Mouse (Mus musculus): ENCODE data around the gene Cables2. TPM values are rescaled to one million over a fixed set of nuclear protein-coding genes. Genes with fewer than 3 reads are reported as not detected.

The Cables2 gene
- polyA plus RNA-seq, 1 experiment, result 16.3 TPM

DNA sequence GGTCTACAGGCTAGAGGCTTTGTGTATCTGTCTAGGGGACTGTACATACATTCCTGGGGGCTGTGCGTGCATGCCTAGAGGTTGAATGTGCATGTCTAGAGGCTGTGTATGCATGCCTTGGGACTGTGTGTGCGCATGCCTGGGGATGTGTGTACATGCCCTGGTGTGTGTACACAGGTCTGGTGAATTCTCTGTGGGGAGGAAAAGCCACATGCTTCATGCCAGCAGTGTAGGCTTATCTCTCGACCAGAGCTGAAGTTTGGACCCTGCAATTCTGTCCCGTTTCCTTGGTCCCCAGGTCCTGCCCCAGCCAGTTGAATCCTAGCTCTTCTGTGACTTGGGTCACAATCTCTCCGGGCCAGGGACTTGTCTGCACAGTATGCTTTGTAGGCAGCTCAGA lies 18.3 kb upstream of the Cables2 start:
- H3K4me3 ChIP-seq (replicated peaks; ENCODE audit: control insufficient read depth, low read depth, low read length), result no peak overlapping the region
- H3K4me1 ChIP-seq (ENCODE audit: control insufficient read depth, insufficient read depth, low read length), result no peaks in the 10 kb centered on the region
- TF ChIP-seq CTCF (IDR thresholded peaks at IDR 0.05; ENCODE audit: control insufficient read depth, insufficient read depth, low read length) (no peak), POLR2A (IDR thresholded peaks at IDR 0.05; ENCODE audit: borderline replicate concordance, control insufficient read depth, low read depth, low read length) (no peak)
- WGBS, result 68% methylated on average over 5 of the region's 5 CpGs
- no peak overlapping the region for H3K27ac ChIP-seq (ENCODE audit: control insufficient read depth, insufficient read depth, low read depth, low read length, poor library complexity)

GRCm38 (mm10) chr2:180290503-180290902 lies 17.2 kb upstream of the Cables2 start:
- 28% methylated on average over 6 of the region's 6 CpGs for WGBS
- Histone ChIP-seq H3K27ac (ENCODE audit: control insufficient read depth, insufficient read depth, low read depth, low read length, poor library complexity) (no peak overlapping the region), H3K4me3 (replicated peaks; ENCODE audit: control insufficient read depth, low read depth, low read length) (no peak overlapping the region), H3K4me1 (ENCODE audit: control insufficient read depth, insufficient read depth, low read length) (no peaks in the 10 kb centered on the region)
- TF ChIP-seq POLR2A (IDR thresholded peaks at IDR 0.05; ENCODE audit: borderline replicate concordance, control insufficient read depth, low read depth, low read length) (no peak), CTCF (IDR thresholded peaks at IDR 0.05; ENCODE audit: control insufficient read depth, insufficient read depth, low read length) (no peak)

DNA sequence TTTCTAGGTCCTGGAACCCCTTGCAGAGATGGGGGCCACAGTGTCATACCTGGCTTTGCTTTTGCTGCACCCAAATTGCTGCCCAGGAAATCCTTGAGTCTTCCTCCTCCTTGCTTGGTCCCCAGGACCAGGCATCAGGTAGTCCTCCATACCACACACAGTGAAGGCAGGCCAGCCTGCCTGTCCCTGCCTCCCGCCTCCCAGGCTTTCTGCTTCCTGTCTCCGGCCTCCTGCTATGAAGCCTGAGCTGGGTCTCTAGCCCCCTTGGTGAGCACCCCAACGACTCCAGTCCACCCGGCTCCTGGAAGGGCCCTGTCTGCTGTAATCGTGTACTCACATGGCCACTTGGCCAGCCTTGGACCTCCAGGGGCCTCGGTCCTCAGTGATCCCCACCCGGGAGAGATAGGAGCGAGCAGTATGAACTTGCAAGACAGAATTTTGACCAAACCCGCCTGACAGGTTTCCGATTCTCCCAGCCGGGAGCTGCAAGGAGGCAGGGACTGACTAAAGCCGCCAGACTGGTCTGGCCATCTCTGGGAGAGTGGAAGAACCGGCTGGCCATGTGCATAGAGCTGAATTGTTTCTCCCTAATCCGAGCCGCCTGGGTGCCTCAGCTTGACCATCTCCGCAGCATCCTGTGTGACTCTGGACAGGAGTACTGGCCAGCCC lies 16.3 kb upstream of the Cables2 start, which contains the start of gene Rbbp8nl:
Gene Rbbp8nl (minus strand): TSS at position 440 of the 669 bp plus-strand sequence.
- H3K4me1 ChIP-seq (ENCODE audit: control insufficient read depth, insufficient read depth, low read length), result no peaks in the 10 kb centered on the region
- H3K4me3 ChIP-seq (replicated peaks; ENCODE audit: control insufficient read depth, low read depth, low read length), result no peak within 1 kb of the TSS
- TF ChIP-seq CTCF (IDR thresholded peaks at IDR 0.05; ENCODE audit: control insufficient read depth, insufficient read depth, low read length), result no peak
- TF ChIP-seq POLR2A (IDR thresholded peaks at IDR 0.05; ENCODE audit: borderline replicate concordance, control insufficient read depth, low read depth, low read length), result no peak
- H3K27ac ChIP-seq (ENCODE audit: control insufficient read depth, insufficient read depth, low read depth, low read length, poor library complexity), result no peak within 1 kb of the TSS
- 75% methylated on average over 16 of the region's 16 CpGs for WGBS

DNA sequence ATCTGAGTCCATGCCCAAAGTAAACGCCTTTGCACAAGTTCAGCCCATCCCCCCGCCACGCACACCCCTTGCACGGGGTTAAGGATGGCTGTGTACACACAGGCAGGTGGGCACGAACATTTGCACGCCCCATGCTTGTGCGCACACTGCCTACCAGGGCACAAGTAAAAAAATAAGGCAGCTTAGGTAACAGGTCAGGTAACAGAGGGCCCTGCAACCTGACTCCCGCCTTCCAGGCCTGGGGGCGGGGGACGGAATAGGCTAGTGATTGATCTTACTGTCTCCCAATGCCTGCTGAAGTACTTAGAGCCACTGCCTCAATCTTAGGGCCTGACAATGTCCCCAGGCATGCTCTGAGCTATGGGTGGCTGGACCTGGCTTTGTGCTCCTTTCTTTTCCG lies 15.7 kb upstream of the Cables2 start:
- TF ChIP-seq CTCF (IDR thresholded peaks at IDR 0.05; ENCODE audit: control insufficient read depth, insufficient read depth, low read length), result no peak
- no peak for TF ChIP-seq POLR2A (IDR thresholded peaks at IDR 0.05; ENCODE audit: borderline replicate concordance, control insufficient read depth, low read depth, low read length)
- Histone ChIP-seq H3K27ac (ENCODE audit: control insufficient read depth, insufficient read depth, low read depth, low read length, poor library complexity) (no peak overlapping the region), H3K4me3 (replicated peaks; ENCODE audit: control insufficient read depth, low read depth, low read length) (no peak overlapping the region), H3K4me1 (ENCODE audit: control insufficient read depth, insufficient read depth, low read length) (no peaks in the 10 kb centered on the region)
- WGBS, result 80% methylated on average over 11 of the region's 11 CpGs

DNA sequence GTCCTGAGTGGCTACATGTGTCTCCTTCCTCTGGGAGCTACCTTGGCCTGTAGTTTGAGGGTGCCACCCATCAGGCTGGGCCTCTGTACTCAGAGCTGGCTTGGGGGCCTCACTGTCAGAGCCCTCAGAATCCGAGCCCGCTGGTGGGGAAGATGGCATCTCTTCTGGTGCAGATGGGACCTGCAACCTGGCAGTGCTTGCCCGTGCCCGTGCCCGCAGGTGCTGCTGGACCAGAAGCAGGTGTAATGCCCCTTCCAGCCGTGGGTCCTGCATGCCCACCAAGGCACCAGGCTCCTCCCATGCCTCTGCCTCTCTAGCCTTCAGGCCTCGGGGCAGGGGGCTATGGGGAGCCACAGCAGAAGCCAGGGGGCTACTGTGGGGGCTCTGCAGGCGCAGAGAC lies 6.0 kb upstream of the Cables2 start:
- peaks cover 6% of the 10 kb centered on the region; the same call in 1 of the 2 replicates for H3K4me1 ChIP-seq (ENCODE audit: control insufficient read depth, insufficient read depth, low read length)
- H3K4me3 ChIP-seq (replicated peaks; ENCODE audit: control insufficient read depth, low read depth, low read length), result no peak overlapping the region
- H3K27ac ChIP-seq (ENCODE audit: control insufficient read depth, insufficient read depth, low read depth, low read length, poor library complexity), result no peak overlapping the region
- WGBS, result 76% methylated on average over 8 of the region's 8 CpGs
- TF ChIP-seq POLR2A (IDR thresholded peaks at IDR 0.05; ENCODE audit: borderline replicate concordance, control insufficient read depth, low read depth, low read length) (no peak), CTCF (IDR thresholded peaks at IDR 0.05; ENCODE audit: control insufficient read depth, insufficient read depth, low read length) (no peak)

GRCm38 (mm10) chr2:180277773-180278320 lies 4.6 kb upstream of the Cables2 start:
- Histone ChIP-seq H3K4me1 (ENCODE audit: control insufficient read depth, insufficient read depth, low read length) (peaks cover 6% of the 10 kb centered on the region; the same call in 1 of the 2 replicates), H3K4me3 (replicated peaks; ENCODE audit: control insufficient read depth, low read depth, low read length) (no peak overlapping the region), H3K27ac (ENCODE audit: control insufficient read depth, insufficient read depth, low read depth, low read length, poor library complexity) (no peak overlapping the region)
- 74% methylated on average over 8 of the region's 8 CpGs for WGBS
- TF ChIP-seq POLR2A (IDR thresholded peaks at IDR 0.05; ENCODE audit: borderline replicate concordance, control insufficient read depth, low read depth, low read length) (no peak), CTCF (IDR thresholded peaks at IDR 0.05; ENCODE audit: control insufficient read depth, insufficient read depth, low read length) (no peak)

DNA sequence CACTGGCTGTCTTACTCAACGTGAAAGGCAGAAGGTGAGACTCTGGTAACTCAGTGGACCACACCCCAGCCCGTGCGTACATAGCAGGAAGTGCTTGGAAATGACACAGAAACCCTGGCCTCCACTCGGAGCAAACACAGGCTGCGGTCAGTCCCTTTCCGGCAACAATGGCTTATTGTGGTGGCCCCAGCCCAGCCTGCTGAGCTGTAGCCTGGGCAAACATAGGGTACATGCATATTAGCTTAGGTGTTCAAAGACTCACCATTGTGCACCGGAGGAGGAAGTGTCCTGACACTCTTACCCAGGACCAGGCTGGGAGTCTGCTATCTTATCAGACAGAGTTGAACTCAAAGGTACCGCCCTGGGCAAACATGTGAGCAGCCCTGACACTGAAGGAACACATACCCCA lies 3.6 kb upstream of the Cables2 start:
- Histone ChIP-seq H3K27ac (ENCODE audit: control insufficient read depth, insufficient read depth, low read depth, low read length, poor library complexity) (peak overlapping the region; percentile 57), H3K4me1 (ENCODE audit: control insufficient read depth, insufficient read depth, low read length) (peaks cover 8% of the 10 kb centered on the region; the same call in 1 of the 2 replicates), H3K4me3 (replicated peaks; ENCODE audit: control insufficient read depth, low read depth, low read length) (no peak overlapping the region)
- WGBS, result 2% methylated on average over 8 of the region's 8 CpGs
- TF ChIP-seq POLR2A (IDR thresholded peaks at IDR 0.05; ENCODE audit: borderline replicate concordance, control insufficient read depth, low read depth, low read length) (no peak), CTCF (IDR thresholded peaks at IDR 0.05; ENCODE audit: control insufficient read depth, insufficient read depth, low read length) (no peak)

GRCm38 (mm10) chr2:180276385-180276784 lies 3.1 kb upstream of the Cables2 start:
- 12% methylated on average over 4 of the region's 4 CpGs for WGBS
- Histone ChIP-seq H3K4me3 (replicated peaks; ENCODE audit: control insufficient read depth, low read depth, low read length) (no peak overlapping the region), H3K27ac (ENCODE audit: control insufficient read depth, insufficient read depth, low read depth, low read length, poor library complexity) (peak overlapping the region; percentile 57), H3K4me1 (ENCODE audit: control insufficient read depth, insufficient read depth, low read length) (peaks cover 13% of the 10 kb centered on the region; the same call in 1 of the 2 replicates)
- TF ChIP-seq CTCF (IDR thresholded peaks at IDR 0.05; ENCODE audit: control insufficient read depth, insufficient read depth, low read length), result no peak
